Mouse (Mus musculus): Measurements from ENCODE around the gene Ubap2l. TPM values are rescaled to one million over a fixed set of nuclear protein-coding genes. Genes with fewer than 3 reads are reported as not detected.

Ubap2l gene
- polyA plus RNA-seq, 1 experiment from 2014 or later: 149 TPM

DNA sequence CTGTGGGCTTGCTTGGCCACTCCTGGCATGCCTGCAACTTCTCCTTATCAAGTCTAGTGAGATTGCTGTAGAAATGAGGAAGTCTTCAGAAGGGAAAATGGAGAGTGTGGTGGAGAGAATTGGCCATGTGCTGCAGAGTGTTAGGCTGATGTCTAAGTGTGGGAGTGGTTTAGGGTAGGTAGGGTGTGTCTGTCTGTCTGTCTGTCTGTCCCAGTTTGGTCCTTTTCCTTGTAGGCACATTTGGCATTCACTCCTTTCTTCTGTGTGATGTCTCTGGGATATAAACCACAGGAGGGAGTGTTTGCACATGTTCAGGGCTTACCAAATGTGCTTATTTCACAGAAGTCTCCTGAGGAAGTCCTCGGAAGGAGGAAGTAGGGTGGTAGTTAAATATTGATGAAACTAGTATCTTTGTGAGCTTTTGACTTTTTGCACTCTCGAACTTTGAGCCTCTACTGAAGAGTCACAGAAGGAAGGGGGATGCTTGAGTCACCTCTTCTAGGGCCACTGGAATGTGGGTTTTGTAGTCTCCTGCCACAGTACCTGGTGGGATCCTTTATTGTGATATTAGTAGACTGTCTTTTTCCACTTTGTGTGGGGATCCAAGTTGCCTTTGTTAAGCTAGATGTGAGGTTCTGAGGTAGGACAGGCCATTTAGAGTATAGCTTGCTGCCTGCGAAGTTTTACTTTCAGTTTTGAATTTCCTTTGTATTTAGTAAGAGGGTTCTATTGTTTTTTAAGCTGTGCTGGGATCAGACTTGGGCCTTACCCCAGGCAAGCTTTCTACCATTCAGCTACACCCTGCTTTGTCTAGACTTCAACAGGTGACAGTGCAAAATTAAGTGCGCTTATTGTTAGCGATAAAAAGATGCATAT, 29.2 kb upstream of the Ubap2l start:
- peak overlapping the region; percentile 11; the same call in 1 of the 2 replicates for H3K9ac ChIP-seq (replicated peaks)
- H3K4me1 ChIP-seq: peaks cover 59% of the 10 kb centered on the region

DNA sequence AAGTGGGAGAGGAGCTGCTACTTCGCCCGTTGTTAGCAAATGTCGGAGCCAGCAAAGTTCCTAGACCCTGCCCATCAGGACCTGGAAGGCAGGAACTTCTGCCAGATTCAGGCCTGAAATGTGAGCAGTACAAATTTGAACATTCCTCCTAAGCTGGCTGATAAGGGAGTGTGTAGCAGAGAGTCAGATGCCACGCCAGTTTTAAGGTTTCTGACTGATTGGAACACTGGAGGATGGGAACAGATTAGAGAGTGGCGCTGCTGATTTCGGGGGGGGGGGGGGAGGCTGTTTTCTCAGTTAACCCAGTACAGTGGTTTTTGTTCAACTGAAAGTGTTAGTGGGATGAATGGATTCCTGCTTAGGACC, 28.1 kb upstream of the Ubap2l start:
- Histone ChIP-seq H3K9me3 (no peaks in the 10 kb centered on the region), H3K4me3 (peak overlapping the region; percentile 88), H3K36me3 (no peaks in the 10 kb centered on the region), H3K4me2 (replicated peaks) (peak overlapping the region; percentile 63), H3K4me1 (peaks cover 59% of the 10 kb centered on the region), H3K27ac (replicated peaks) (peak overlapping the region; percentile 93), H3K9ac (replicated peaks) (peak overlapping the region; percentile 81), H3K27me3 (no peaks in the 10 kb centered on the region)
- ATAC-seq (replicated peaks): no peak
- WGBS: 3% methylated on average over 6 of the region's 6 CpGs

More for the DNA sequence above, 29.2 kb upstream of the Ubap2l start:
- Histone ChIP-seq H3K36me3 (0 out of 2 replicates have a peak, but pooled peaks cover 3% of the 10 kb centered on the region), H3K4me3 (peak overlapping the region; percentile 88), H3K27me3 (no peaks in the 10 kb centered on the region), H3K27ac (replicated peaks) (no peak overlapping the region), H3K9me3 (no peaks in the 10 kb centered on the region), H3K4me2 (replicated peaks) (peak overlapping the region; percentile 63)
- ATAC-seq (replicated peaks): no peak
- 82% methylated on average over 5 of the region's 5 CpGs for WGBS

DNA sequence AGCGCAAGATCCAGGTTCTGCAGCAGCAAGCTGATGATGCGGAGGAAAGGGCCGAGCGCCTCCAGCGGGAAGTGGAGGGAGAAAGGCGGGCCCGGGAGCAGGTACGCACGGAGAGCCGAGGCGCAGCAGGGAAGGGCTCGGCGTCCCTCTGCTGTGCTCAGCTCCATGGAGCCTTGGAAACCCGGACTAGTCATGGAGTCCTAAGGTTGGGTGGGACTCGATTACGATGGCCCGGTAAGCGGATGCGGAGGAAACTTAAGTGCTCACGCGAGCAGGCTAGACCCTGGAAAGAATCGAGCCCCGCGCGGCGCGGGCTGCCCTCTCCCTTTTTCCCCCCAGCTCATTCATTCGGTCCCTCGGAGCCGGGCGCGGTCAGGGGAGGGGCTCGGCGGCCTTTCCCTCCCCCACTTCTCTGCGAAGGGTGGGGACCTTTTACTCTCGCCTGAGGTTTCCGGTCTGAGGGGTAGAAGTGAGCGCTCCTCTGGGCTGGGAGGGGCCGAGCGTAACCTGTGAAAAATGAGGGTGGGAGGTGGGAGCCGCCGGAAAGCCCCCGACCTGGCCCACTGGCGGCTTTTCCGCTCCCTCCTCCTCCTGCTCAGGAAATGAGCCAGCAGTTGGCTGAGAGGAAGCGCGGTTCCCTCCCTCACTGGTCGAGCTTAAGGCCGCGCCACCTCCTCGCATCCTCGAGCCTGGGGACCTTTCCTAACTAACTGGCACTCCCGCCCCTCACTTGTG, 27.5 kb upstream of the Ubap2l start:
- peak overlapping the region; percentile 93 for H3K27ac ChIP-seq (replicated peaks)
- H3K36me3 ChIP-seq: no peaks in the 10 kb centered on the region
- H3K4me2 ChIP-seq (replicated peaks): peak overlapping the region; percentile 63
- ATAC-seq (replicated peaks): peak; percentile 72
- WGBS: under 1% methylated on average over 53 of the region's 53 CpGs
- no peaks in the 10 kb centered on the region for H3K9me3 ChIP-seq
- H3K9ac ChIP-seq (replicated peaks): peak overlapping the region; percentile 81
- peaks cover 56% of the 10 kb centered on the region for H3K4me1 ChIP-seq
- H3K4me3 ChIP-seq: peak overlapping the region; percentile 88
- H3K27me3 ChIP-seq: no peaks in the 10 kb centered on the region

DNA sequence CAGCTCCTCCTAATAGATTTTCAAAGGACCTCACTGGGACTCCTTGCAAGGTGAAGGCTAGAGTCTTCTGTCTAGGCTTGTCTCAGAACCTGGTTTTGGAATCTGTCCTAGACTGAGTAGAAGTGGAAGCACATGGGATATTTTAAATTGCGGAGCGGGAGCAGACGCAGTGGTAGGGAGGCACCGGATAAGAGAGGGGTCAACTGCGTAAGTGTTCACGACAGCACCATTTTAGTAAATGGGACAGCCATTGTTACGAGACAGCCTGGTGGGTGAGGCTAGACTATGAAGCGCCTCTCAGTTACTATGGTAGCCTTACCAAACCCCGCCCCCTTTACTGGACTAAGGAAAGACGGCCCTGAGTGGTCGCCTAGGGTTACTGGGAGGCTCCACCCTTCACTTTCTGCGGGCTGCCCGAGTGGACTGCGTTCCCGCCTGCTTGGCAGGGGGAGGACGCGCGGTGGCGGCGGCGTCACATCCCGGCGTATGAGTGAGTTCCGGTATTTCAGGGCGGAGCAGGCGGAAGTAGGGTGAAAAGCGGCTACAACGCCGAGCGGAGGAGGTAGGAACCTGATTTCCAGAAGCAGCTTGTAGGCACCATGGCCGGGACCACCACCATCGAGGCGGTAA, 26.8 kb upstream of the Ubap2l start:
- Histone ChIP-seq H3K27ac (replicated peaks) (peak overlapping the region; percentile 93), H3K27me3 (no peaks in the 10 kb centered on the region), H3K4me2 (replicated peaks) (peak overlapping the region; percentile 63), H3K9ac (replicated peaks) (peak overlapping the region; percentile 81), H3K36me3 (no peaks in the 10 kb centered on the region), H3K4me3 (peak overlapping the region; percentile 88), H3K9me3 (no peaks in the 10 kb centered on the region), H3K4me1 (peaks cover 49% of the 10 kb centered on the region)
- 0% methylated on average over 33 of the region's 33 CpGs for WGBS
- peak; percentile 93 for ATAC-seq (replicated peaks)

DNA sequence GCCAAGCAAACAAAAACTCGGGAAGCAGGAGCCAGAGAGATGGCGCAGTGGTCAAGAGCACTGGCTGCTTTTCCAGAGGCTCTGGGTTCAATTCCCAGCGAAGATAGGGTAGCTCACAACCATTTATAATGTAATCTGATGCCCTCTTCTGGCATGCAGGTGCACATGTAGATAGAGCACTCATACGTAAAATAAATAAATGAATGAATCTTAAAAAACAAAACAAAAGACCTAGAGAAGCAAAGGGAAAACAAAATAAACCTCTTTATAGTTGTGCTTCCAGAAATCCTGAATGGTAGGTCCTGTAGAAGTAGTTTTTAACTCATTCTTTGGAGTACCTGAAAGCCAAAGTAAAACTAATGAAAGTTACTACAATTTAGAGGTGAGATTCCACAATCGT, 25.8 kb upstream of the Ubap2l start:
- no peak overlapping the region for H3K9ac ChIP-seq (replicated peaks)
- H3K27me3 ChIP-seq: no peaks in the 10 kb centered on the region
- H3K9me3 ChIP-seq: no peaks in the 10 kb centered on the region
- H3K4me2 ChIP-seq (replicated peaks): no peak overlapping the region
- peaks cover 39% of the 10 kb centered on the region for H3K4me1 ChIP-seq
- 60% methylated on average over 5 of the region's 5 CpGs for WGBS
- H3K4me3 ChIP-seq: no peak overlapping the region
- no peaks in the 10 kb centered on the region for H3K36me3 ChIP-seq
- no peak for ATAC-seq (replicated peaks)
- H3K27ac ChIP-seq (replicated peaks): no peak overlapping the region

DNA sequence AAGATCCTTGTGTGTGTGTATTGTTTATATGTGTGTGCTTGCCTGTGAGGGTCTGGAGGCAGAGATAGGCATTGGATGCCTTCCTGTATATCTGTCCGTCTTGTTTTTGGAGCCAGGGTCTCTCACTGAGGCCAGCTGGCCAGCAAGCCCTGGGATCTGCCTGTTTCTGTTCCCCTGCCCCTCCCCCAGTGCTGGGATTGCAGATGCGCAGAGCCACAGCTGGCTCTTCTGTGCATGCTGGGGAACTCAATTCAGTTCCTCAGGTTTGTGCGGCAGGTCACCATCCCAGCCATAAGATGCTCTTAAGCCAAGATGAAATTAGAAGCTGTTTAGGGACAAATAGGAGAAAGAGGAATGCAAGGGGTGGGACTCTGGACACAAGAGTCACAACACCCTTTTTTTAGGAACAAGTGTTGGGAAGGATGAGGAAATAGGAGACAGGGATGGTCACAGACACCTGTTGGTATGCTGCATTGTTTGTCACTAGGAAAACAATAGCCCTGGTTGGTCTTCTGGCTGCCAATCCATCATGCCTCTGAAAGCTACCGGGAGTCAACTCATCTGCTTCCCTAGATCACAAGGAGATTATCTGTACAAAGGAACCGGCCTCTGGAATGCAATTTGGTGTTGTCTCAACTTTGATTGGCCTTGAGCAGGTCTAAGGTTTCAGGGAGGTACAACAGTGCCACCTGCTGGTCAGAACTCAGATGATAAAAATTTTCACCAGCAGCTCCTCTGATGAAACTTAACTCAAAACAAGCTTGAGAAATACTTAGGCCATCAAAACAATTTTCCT, 24.7 kb upstream of the Ubap2l start:
- Histone ChIP-seq H3K4me2 (replicated peaks) (no peak overlapping the region), H3K4me3 (no peak overlapping the region), H3K36me3 (no peaks in the 10 kb centered on the region), H3K27ac (replicated peaks) (no peak overlapping the region), H3K9me3 (no peaks in the 10 kb centered on the region), H3K4me1 (peaks cover 28% of the 10 kb centered on the region), H3K9ac (replicated peaks) (no peak overlapping the region), H3K27me3 (no peaks in the 10 kb centered on the region)
- no peak for ATAC-seq (replicated peaks)
- 9% methylated on average over 5 of the region's 5 CpGs for WGBS

DNA sequence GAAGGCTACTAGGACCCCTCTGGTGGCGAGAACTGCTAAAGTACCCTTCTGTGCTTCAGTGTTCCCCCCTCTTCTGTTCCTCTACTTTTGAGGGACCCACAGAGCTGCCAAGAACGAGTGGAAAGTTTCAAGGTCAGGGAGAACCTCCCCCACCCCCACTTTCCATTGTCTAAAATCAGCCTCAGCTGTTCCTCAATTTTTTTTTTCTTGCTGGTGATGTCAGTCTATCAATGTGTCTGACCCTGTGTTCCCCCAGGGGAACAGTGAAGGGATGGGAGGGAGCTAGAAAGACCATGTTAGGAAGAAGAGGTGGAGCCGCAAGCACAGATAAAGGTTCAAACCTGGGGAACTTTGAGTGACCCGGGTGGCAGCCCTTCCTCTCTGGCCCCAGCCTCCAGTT, 19.9 kb upstream of the Ubap2l start, which contains the start of gene Tpm3:
Gene Tpm3 (plus strand): TSS at position 356 of the 400 bp plus-strand sequence.
- Histone ChIP-seq H3K27ac (replicated peaks) (no peak within 1 kb of the TSS), H3K36me3 (no peaks in the 10 kb centered on the region), H3K9me3 (no peaks in the 10 kb centered on the region), H3K27me3 (no peaks in the 10 kb centered on the region), H3K4me1 (peaks cover 3% of the 10 kb centered on the region), H3K4me2 (replicated peaks) (no peak within 1 kb of the TSS), H3K9ac (replicated peaks) (no peak within 1 kb of the TSS), H3K4me3 (no peak within 1 kb of the TSS)
- WGBS: 76% methylated on average over 4 of the region's 4 CpGs
- ATAC-seq (replicated peaks): no peak

DNA sequence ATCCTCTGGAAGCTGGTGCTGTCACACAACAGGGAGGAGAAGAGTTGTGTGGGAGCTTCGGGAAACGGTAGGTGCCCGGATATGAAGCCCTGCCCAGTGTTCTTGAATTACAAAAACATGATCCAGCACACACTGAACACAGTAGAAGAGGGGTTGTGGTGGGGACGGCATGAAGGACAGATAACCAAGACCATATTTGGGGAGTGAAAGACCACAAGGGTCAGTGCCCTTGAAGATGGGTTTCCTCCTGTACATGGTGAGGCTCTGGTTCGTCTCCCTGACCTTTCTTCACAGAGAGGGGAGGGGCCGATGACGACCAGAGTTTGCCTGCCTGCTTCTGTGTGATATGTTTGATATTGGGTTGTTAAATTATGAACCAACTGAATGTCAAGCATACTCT, 17.3 kb upstream of the Ubap2l start:
- Histone ChIP-seq H3K9ac (replicated peaks) (no peak overlapping the region), H3K4me3 (no peak overlapping the region), H3K36me3 (peaks cover 9% of the 10 kb centered on the region; the same call in 1 of the 2 replicates), H3K9me3 (no peaks in the 10 kb centered on the region), H3K4me2 (replicated peaks) (no peak overlapping the region), H3K27me3 (no peaks in the 10 kb centered on the region), H3K27ac (replicated peaks) (no peak overlapping the region), H3K4me1 (no peaks in the 10 kb centered on the region)
- WGBS: 86% methylated on average over 7 of the region's 7 CpGs
- ATAC-seq (replicated peaks): no peak

DNA sequence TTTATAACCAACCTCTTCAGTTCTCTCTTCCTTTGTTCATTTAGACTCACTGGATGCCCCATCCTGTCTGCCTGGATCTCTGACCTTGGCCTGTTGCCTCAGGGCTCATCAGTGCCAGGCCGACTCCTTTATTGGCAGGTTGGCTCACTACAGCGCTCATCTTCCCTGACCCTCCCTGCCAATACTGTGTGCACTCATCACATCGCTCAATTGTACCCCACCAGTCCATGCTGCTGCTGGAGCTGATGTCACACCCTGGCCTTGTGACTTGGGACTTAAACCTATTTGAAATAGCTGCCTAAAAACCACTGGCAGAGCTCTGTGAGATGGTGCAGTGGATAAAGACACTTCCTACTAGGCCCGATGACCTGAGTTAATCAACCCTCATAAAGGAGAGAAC, 15.4 kb upstream of the Ubap2l start:
- Histone ChIP-seq H3K9me3 (no peaks in the 10 kb centered on the region), H3K4me2 (replicated peaks) (no peak overlapping the region), H3K27me3 (no peaks in the 10 kb centered on the region), H3K27ac (replicated peaks) (no peak overlapping the region), H3K4me3 (no peak overlapping the region), H3K4me1 (no peaks in the 10 kb centered on the region), H3K36me3 (peaks cover 11% of the 10 kb centered on the region), H3K9ac (replicated peaks) (no peak overlapping the region)
- ATAC-seq (replicated peaks): no peak
- 87% methylated on average over 4 of the region's 4 CpGs for WGBS

DNA sequence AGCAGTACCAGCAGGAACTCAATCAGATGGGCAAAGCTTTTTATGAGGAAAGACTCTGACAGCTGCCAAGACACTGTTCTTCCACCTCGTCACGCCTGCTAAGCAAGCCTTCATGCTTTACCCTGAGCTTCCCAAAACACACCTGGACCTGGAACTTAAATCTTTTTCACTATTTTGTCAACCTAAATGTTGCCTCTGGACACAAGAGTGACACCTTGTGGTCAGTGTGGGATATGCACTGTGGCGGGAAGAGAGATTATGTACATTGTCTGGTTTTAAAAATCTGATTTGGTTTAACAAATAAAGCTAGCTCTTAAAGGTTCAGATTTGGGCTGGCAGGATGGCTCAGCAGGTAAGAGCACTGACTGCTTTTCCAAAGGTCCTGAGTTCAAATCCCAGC, 13.1 kb upstream of the Ubap2l start:
- H3K9me3 ChIP-seq: no peaks in the 10 kb centered on the region
- no peak overlapping the region for H3K27ac ChIP-seq (replicated peaks)
- no peak for ATAC-seq (replicated peaks)
- no peaks in the 10 kb centered on the region for H3K27me3 ChIP-seq
- no peak overlapping the region for H3K4me2 ChIP-seq (replicated peaks)
- no peak overlapping the region for H3K4me3 ChIP-seq
- WGBS: 63% methylated on average over 3 of the region's 3 CpGs
- no peak overlapping the region for H3K9ac ChIP-seq (replicated peaks)
- peaks cover 34% of the 10 kb centered on the region for H3K36me3 ChIP-seq
- H3K4me1 ChIP-seq: no peaks in the 10 kb centered on the region

DNA sequence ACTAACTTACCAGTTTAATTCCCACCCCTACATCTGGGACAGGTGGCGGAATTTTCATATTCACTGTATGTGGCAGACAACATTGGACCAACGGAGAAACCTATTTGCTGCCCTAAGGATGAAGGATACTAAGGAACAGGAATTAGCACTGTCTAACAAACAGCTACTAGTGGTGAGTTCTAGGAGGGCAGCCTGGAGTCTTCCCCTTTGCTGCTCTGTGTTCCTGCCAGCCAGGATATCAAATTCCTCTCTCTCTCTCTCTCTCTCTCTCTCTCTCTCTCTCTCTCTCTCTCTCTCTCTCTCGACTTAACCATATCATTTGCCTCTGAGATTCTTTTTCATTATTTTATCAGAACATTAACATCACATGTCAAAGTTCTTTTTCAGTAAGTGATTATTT, 12.0 kb upstream of the Ubap2l start:
- Histone ChIP-seq H3K4me2 (replicated peaks) (no peak overlapping the region), H3K9me3 (no peaks in the 10 kb centered on the region), H3K4me1 (no peaks in the 10 kb centered on the region), H3K27ac (replicated peaks) (no peak overlapping the region), H3K36me3 (peaks cover 40% of the 10 kb centered on the region), H3K27me3 (no peaks in the 10 kb centered on the region), H3K9ac (replicated peaks) (no peak overlapping the region), H3K4me3 (no peak overlapping the region)
- ATAC-seq (replicated peaks): no peak
- 89% methylated on average over 3 of the region's 3 CpGs for WGBS

All from forebrain, embryonic 15.5 days (tissue).